Mouse (Mus musculus) ovary, postnatal 14 days (tissue): ENCODE results near the gene Ap1m2.

ENCODE experiments used
- DNase-seq: peaks from one replicate; pipeline ENCODE4 v3.0.0; 2022; ENCODE audit warnings: low spot score

The Ap1m2 gene

DNA sequence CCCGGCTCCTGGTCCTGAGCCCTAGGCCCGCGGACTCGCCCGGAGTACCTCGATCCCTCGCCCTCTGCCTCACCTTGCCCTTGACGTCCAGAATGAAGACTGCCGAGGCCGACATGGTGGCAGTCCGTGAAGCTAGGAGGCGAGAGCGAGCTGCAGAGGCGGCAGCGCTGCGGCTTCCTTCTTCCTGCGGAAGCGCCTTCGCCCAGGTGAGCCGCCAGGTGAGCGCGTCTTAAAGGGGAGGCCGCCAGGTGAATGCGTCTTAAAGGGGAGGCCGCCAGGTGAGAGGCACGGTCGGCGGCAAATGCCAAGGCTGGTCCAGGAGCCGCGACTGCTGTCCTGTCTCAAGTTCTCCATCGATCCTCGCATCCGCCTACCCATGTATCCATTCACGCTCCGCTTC is at the start of gene Ap1m2:
Ap1m2 (minus strand) TSS at position 204 of the 400 bp plus-strand sequence.
- DNase-seq = peak; percentile 23

DNA sequence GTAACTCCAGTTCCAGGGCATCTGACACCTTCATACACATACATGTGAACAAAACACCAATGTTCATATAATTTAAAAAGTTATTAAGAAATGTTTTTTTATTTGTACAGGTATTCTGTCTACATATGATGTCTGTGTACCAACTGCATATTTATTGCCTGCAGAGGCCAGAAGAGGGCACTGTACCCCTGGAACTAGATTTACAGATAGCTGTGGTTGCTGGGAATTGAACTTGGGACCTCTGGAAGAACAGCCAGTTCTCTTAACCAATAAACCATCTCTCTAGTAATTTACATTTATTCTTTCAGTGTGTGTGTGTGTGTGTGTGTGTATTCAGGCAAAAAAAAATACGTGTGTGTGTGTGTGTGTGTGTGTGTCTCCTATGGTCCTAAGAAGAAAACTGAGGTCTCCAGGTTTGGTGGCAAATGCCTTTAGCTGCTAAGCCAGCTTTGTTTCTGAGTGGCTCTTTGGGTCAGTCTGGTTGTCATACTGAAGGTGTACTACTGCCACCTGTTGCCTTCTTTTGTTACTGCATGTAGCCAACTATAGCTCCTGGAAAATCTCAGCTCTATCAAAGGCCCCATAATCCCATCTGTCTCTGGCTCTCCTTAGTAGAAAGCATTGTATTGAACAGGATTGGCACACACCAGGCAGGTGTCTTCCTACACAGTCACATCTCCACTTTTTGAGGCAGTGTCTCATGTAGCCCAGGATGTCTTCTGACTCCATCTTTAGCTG is 45.0 kb upstream of the Ap1m2 start:
- DNase-seq = peak; percentile 68

DNA sequence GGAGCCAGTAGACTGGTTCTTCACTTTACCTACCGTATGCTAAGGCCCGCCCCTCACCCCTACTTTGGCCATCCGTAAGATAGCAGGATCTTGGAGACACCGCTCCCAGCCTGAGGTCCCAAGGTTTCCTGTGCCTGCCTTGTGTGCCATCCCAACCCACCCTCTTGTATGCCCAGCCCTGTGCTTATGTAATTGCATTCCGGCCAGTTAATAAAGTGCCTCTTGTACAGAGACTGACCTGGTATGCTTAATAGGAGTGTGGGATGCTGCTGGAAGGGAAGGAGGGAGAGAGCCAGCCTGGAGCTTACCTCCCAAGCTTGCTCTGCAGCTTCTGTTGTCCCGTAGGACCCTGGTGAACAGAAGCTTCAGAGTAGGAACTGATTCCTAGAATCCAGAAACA is 42.7 kb upstream of the Ap1m2 start:
- DNase-seq = no peak

DNA sequence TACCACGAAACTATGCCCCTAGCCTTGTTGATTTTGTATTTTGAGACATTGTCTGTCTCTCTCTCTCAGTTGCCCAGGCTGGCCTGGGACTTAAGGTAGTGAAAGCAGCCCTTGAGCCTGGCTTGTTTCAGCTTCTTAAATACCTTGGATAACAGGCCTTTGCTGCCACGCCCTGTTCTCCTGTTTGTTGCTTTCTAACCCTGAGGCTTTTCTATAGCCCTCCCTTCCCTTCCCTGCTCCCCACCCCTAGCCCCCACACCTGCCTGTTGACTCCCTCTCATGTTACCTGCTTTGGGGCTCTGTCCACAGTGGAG is 41.2 kb upstream of the Ap1m2 start:
- no peak for DNase-seq

DNA sequence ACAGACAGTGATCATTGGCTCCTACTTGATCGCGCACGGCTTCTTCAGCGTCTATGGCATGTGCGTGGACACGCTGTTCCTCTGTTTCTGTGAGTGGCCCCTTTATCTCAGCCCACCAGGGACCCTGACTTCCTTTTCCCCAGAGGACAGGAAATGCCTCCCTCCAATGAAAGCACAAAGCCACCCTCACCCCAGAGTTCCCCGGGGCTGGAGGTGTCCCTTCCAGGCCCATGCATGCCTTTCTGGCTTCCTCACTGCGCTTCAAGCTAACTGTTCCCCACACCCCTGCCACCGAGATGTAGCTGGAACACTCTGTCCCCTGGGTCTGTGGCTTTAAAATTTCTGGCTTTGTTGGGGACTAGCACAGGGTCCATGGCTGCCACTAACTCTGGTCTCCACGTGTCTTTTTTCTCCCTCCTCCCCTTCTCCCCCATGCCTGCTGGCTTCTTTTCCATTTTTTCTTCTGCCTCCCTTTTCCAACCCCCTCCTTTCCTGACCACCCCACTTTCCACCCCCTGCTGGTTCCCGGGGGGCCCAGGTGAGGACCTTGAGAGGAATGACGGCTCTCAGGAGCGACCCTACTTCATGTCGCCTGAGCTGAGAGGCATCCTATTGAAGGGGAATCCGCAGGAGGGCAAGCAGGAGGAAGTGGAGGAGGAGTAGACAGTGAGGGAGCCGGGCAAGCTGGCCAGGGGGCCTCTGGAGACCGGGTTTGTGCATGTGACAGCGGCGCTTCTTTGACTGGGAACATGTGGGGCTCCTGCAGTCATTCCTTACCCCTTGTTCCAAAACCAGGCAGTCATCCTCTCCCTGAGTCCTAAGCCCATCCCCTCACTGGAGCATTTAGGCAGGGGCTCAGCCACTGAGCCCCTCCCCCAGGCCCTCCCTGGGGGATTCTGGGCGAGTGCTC is 40.6 kb upstream of the Ap1m2 start:
- DNase-seq = no peak

DNA sequence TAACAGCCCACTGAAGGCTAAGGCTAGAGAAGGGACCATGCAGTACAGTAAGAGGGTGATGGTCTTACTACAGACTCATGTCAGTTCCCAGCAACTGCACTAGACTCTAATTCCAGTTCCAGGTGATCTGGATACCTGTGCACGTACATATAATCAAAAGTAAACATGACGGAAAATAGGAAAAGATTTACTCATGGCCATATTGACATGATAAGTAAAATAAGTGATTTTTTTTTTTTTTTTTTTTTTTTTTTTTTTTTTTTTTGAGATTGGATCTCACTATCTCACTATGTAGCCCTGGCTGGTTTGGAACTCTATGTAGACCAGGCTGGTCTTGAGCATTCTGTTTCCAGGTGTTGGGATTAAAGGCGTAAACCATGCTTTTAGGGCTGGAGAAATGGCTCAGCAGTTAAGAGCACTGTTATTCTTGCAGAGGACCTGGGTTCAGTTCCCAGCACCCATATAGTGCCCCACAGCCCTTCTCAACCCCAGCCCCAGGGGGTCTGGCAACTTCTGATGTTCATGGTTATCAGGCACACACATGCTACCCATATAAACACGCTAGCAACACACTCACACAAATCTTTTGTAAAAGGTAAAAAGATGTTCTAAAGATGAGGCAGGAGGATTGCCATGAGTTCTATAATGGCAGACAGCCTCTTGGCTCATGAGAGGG is 39.7 kb upstream of the Ap1m2 start:
- no peak for DNase-seq

DNA sequence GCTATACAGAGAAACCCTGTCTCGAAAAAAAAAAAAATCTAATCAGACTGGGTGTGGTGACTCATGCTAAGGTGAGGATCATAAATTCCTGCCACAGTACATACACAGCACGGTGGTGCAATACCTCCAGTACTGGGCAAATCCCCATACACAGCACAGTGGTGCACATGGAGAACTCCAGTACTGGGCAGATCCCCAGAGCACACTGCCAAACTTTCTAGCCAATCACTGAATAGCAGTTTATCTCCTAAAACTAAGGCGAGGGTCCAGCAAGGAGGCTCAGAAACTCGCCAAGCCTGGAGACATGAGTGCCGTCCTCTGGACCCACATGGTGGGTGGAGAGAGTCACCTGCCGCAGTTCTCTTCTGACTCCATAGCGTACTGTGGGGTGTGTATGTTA is 39.0 kb upstream of the Ap1m2 start:
- DNase-seq = no peak

DNA sequence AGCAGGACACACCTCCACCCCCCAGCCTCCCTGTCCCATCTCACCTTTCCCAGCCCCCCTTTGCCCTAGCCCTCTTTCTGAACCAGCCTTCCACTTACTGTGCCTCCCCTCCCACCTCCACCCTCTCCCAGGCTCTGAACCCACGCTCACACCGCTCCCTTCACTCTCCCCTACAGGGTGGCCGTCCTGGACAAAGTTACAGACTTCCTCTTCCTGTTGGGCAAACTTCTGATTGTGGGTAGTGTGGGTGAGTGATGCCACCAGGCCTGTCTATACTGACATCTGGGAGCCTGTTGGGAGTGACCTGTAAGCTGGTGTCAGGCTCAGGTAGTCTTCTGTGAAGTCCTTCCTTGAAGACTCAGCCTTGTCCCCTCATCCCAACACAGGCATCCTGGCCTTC is 36.0 kb upstream of the Ap1m2 start:
- no peak for DNase-seq

DNA sequence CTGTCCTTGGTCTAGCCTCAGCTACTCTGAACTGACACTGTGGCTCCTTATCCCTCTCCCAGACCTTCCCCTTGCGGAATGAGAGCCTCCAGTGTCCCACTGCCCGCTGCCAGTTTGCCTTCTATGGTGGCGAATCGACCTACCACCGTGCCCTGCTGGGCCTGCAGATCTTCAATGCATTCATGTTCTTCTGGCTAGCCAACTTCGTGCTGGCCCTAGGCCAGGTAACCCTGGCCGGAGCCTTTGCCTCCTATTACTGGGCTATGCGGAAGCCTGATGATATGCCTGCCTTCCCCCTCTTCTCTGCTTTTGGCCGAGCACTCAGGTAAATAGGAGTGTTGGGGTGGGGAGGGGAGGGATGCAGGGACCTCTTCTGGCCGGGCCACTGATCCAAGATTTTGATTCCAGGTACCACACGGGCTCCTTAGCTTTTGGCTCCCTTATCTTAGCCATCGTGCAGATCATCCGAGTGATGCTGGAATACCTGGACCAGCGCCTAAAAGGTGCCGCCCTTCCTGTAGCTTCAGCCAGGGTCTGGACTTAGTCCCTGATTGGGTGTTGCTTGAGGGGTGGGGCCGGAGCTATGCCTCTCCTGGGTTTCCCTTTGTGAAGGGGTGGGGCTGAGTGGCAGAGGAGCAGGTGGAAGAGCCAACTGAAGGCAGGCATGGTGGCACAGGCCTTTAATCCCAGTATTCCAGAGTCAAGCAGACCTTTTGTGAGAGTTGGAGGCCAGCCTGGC is 34.7 kb upstream of the Ap1m2 start:
- DNase-seq = no peak

DNA sequence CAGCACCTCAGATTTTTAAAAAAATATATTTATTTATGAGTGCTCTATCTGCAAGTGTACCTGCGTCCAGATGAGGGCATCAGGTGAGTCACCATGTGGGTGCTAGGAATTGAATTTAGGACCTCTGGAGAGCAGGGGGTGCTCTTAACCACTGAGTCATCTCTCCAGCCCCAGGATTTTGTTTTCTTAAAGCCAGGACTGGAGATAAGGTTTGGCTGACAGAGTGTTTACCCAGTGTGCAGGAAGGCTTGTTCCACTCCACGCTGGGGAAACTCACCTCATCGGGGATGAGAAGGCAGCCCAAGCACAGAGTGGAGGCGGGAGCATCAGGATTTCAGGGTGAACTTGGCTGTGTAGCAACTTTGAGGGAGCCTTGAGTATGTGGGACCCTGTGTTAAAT is 28.3 kb upstream of the Ap1m2 start:
- no peak for DNase-seq

DNA sequence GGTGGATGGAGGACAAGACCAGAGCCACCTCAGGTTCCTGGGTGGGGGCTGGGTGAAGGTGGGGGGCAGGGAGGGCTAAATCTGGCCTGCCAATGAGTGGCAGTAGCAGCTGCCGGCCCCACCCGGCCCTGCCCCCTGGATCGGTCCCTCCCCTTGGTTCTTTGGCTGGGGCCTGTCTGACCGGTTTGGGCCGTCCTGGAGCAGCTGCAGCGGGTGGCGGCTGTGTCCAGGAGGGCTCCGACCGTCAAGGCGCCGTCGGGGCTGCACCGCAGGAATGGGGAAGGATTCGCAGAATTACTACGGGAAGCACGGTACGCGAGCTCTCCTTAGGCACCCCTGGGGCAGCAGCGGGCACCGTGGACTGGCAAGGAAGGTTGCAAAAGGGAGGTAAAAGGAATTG is 25.5 kb upstream of the Ap1m2 start:
- peak; percentile 37 for DNase-seq

DNA sequence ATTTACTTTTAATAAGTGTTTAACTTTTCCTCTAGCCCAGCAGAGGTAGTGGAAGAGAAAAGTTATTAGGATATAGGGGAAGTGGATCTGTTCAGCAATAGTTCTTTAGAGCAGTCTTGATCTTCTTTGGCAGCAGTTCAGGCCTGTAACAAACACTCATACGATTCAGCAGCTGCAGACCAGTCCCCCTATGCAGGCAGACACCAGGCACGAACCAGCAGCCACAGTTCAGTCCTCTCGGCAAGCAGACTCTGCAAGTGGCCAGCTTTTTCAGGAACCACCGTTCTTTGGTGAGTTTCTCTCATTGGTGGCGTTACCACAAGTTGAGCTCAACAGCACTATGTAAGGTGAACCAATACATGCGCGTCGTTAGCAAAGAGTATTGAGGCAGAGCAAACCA is 24.4 kb upstream of the Ap1m2 start:
- DNase-seq = no peak

DNA sequence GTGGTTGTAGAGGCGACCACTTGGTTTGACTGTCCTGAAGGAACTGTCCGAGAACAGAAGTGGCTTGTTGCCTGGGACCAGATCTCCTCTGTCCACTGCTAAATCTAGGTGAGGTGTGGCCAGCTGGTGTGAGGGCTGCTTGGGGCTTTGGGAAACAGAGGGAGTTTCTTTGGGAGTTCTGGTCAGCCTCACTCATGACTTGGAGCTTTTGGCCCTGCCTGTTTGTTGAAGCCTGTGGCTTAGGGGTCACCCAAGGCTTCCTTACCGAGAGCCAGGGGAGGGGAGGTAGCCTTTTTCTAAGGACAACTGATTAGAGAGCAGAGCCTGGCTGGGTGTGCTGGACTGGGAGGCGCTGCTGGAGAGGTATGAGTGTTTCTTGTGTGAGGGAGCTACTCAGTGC is 23.3 kb upstream of the Ap1m2 start:
- no peak for DNase-seq

DNA sequence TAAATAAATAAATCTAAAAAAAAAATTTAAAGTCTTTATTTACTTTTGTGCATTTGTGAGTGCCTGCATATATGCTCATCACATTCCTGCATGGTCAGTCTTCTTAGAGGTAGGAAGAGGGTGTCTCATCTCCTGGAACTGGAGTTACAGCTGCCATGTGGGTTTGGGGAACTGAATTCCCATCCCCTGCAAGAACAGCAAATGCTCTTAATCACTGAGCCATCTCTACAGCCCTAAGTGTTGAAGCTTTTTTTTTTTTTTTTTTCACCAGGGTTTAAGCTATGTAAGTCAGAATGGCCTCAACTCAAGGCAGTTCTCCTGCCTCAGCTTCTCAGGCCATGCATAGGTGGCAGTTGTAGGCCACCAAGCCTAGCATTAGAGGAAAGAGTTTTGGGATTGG is 22.6 kb upstream of the Ap1m2 start:
- no peak for DNase-seq

DNA sequence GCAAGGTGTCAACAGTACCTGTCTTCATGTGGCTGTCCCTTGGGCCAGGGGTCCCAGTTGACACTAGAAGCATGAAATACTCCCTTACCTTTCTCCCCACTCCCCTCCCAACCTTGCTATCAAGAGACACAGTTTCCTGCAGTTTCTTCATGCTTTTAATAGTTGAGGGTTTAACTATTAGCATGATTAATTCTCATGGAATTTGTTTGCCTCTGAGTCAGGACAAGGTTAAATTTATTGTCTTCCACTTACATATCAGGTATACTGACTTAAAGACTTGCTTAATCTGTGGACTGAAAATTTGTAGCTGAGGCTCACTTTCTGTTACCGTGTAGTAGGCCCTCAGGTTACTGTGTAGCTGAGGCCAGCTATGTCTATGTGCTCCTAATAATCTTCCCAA is 21.4 kb upstream of the Ap1m2 start:
- no peak for DNase-seq

DNA sequence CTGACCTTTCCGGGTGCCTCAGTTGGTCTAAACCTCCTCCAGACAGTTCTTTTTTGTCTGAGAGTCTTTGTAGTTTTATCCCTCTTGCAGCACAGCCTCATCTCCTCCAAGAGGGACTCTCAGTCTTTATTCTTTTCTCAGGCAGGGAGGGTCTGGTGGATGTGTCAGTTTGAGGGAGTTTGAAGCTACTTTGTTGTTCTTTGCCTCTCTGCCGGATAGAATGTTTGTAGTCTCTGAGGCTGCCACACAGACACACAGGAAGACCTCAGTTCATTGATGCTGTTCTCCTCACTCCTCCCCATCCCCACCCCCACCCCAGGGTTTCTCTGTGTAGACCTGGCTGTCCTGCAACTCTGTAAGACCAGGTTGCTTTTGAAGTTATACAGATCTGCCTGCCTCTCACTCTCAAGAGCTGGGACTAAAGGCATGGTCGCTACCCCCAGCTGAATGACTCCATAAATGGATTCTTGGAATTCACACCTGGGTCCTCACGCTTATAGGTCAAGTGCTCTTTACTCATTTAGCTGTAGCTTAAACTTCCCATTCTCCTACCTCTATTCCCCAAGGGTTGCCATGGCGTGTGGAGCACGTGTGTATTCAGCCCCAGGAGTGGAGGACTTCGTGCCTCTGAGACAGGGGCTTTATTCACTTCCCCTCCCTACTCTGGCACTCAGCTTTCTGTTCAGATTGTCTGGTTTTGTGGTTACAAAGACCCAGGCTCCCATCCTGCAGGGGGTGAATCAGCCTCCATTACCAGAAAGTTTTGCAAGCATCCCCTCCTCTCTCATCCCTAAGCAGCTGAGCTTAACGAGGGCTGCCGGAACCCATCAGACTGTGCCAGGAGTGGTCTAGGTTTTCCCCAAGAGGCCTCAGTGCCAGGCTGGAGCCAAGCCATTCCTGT is 20.3 kb upstream of the Ap1m2 start:
- DNase-seq = no peak

DNA sequence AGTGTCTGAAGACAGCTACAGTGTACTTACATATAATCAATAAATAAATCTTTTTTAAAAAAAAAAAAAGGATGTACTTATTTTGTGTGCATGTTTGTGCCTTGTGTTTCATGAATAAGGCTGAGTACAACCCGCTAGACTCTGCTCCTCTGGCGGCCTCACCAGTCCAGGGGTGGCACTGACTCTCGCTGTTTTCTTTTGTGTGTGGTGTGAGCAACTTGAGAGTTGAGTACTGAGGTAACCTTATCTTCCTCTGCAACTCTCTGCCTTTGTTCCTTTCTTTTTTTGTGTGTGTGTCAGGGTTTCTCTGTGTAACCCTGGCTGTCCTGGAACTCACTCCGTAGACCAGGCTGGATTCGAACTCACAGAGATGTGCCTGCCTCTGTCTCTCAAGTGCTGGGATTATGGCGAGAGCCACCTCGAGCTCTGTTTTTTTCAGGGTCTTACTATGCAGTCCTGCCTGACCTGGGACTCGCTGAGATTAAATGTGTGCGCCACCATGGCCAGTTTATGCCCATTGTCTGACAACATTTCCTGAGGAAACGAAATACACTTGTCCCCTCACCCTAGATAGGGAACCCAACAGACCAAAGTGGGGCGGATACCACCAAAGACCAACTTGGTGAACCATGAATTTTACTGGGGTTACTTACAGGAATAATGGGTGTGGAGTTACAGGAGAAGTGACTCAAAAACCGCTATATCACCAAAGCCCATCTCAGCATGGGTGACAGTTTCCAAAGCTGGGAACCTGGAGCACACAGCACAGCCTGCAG is 19.4 kb upstream of the Ap1m2 start:
- DNase-seq = no peak

DNA sequence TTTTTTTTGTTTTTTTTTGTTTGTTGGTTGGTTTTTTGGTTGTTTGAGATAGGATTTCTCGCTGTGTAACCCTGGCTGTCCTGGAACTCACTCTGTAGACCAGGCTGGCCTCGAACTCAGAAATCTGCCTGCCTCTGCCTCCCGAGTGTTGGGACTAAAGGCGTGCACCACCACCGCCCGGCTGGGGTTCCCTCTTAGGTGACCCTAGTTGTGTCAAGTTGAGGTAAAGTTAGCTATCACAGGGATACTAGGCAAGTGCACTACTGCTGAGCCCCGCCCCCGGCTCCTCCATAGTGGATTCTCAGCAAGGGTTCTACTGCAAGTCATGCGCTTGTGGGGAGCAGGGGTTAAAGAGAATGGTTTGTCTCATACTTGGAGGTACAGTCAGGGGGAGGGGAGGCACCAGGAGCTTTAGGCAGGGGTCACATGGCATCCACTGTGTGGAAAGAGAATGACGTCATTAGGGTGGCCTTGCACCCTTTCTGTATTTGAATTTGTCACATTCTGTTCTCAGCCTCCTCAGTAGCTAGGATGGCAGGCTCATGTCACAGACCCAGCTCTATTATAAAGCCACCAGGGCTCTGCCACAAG is 17.7 kb upstream of the Ap1m2 start:
- DNase-seq = no peak

DNA sequence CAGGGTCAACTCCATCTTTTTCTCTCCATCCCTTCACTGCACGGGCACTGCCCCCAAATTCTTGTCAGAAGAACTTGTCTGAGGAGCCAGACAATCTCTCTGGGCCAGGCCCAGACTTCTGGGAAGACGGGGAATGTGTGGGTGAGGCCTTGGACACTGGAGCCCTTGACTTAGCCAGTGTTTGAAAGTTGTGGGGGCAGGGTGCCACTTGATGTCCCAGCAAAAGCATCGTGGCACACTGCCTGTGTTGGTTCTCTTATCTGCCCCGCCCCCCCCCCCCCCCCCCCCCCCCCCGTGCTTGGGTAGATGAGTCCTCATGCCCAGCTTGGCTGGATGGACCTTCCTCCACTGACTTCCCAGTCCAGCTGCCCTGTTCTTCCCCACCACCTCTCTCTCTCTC is 16.9 kb upstream of the Ap1m2 start:
- no peak for DNase-seq

DNA sequence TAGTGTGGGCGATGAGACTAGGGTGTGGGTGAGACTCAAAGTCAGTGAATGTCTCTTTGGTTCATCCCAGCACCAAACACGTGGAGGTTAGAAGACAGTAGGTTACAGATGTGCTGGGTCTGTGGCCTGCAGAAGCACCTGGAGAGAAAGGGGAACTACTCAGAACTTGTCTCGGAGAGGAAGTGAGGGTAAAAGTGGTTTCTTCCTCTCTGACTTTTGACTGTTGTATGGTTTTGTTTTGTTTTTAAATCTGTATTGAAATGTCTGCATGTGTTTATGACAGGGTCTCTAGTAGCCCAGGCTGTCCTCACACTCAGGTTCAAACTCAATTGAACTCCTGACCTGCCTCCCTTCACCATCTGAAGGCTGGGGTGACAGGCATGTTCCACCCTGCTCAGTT is 15.9 kb upstream of the Ap1m2 start:
- no peak for DNase-seq
